Mouse (Mus musculus) erythroblast, adult 5-6 weeks (primary cell): ENCODE measurements around the gene Wdr12. TPM values are rescaled to one million over a fixed set of nuclear protein-coding genes. Genes with fewer than 3 reads are reported as not detected.
"Not testable (repeated sequence)": the region's sequence is repeated elsewhere in the genome, so short reads cannot be mapped to it uniquely, and the experiment has no call there.

Source experiments
- ATAC-seq: replicated peaks from 2 replicates; pipeline ENCODE4 v1.8.0; 2016; ENCODE audit warnings: moderate number of reproducible peaks, mild to moderate bottlenecking, moderate TSS enrichment, inconsistent platforms; ENCODE audit not compliant: poor library complexity, low FRiP score, severe bottlenecking
- total RNA-seq, 2 experiments: library from RNA; stranded (forward) in 1 of 2; stranded (reverse) in 1 of 2; fragments of 150-400 nt in 1 of 2; fragments of 200-764, 138-1000 nt in 1 of 2; gene quantifications; 2 replicates each; pipeline versions ENCODE4 v1.2.3 to v1.2.4; 2015 to 2017; ENCODE audit warnings: low replicate concordance in 2 of 2

Wdr12 gene
- total RNA-seq (2015; ENCODE audit: low replicate concordance) (9.2 and 25.6 TPM in 2 replicates), total RNA-seq (2017; ENCODE audit: low replicate concordance) (8.9 and 13.5 TPM in 2 replicates)

GRCm38 (mm10) chr1:60098024-60098781 lies at the start of gene Wdr12, which contains the start of gene Carf:
TSS of gene Wdr12 (minus strand) at chr1:60098645.
TSS of gene Carf (plus strand) at chr1:60098247.
- ATAC-seq = peak; percentile 95

GRCm38 (mm10) chr1:60137346-60137745 lies 38.9 kb upstream of the Wdr12 start:
- no peak for ATAC-seq

GRCm38 (mm10) chr1:60117721-60118455 lies 19.4 kb upstream of the Wdr12 start:
- ATAC-seq = no peak

GRCm38 (mm10) chr1:60104582-60104981 lies 6.1 kb upstream of the Wdr12 start:
- ATAC-seq = no peak

- ATAC-seq = no peak
Observed at GRCm38 (mm10) chr1:60098839-60099238, 394 bp upstream of the Wdr12 start.

- ATAC-seq = peak; percentile 77
Observed at GRCm38 (mm10) chr1:60097277-60098023, 995 bp downstream of the Wdr12 start.

- ATAC-seq = no peak
Observed at GRCm38 (mm10) chr1:60096572-60097276, 1.7 kb downstream of the Wdr12 start.

- ATAC-seq = no peak
Observed at GRCm38 (mm10) chr1:60076411-60076810, 22.0 kb downstream of the Wdr12 start.

- no peak for ATAC-seq
Observed at GRCm38 (mm10) chr1:60075590-60075989, 22.9 kb downstream of the Wdr12 start.

- no peak for ATAC-seq
Observed at GRCm38 (mm10) chr1:60074935-60075334, 23.5 kb downstream of the Wdr12 start.

- ATAC-seq = not testable (repeated sequence)
Observed at GRCm38 (mm10) chr1:60070725-60071124, 27.7 kb downstream of the Wdr12 start.

GRCm38 (mm10) chr1:60056310-60056709 lies 42.1 kb downstream of the Wdr12 start:
- no peak for ATAC-seq

- ATAC-seq = no peak
Observed at GRCm38 (mm10) chr1:60054659-60055058, 43.8 kb downstream of the Wdr12 start.

GRCm38 (mm10) chr1:60047481-60047880 lies 51.0 kb downstream of the Wdr12 start:
- ATAC-seq = not testable (repeated sequence)

- no peak for ATAC-seq
Observed at GRCm38 (mm10) chr1:60044595-60044994, 53.9 kb downstream of the Wdr12 start.

- ATAC-seq = no peak
Observed at GRCm38 (mm10) chr1:60042796-60043469, 55.5 kb downstream of the Wdr12 start, which contains the start of gene Ica1l. TSS of gene Ica1l (minus strand) at chr1:60043184.

GRCm38 (mm10) chr1:60042398-60042795 lies 56.0 kb downstream of the Wdr12 start:
- ATAC-seq = no peak

GRCm38 (mm10) chr1:60035044-60035443 lies 63.4 kb downstream of the Wdr12 start:
- no peak for ATAC-seq
